Mouse (Mus musculus) spleen, adult 18-20 months (tissue): Measurements from ENCODE around the gene Pick1.
"Not testable (repeated sequence)": the region's sequence is repeated elsewhere in the genome, so short reads cannot be mapped to it uniquely, and the experiment has no call there.

Experiments used
- DNase-seq, 2 experiments: peaks; one replicate each; pipeline ENCODE4 v3.0.0; 2022; ENCODE audit warnings: mixed read lengths in 2 of 2

Pick1 gene

DNA sequence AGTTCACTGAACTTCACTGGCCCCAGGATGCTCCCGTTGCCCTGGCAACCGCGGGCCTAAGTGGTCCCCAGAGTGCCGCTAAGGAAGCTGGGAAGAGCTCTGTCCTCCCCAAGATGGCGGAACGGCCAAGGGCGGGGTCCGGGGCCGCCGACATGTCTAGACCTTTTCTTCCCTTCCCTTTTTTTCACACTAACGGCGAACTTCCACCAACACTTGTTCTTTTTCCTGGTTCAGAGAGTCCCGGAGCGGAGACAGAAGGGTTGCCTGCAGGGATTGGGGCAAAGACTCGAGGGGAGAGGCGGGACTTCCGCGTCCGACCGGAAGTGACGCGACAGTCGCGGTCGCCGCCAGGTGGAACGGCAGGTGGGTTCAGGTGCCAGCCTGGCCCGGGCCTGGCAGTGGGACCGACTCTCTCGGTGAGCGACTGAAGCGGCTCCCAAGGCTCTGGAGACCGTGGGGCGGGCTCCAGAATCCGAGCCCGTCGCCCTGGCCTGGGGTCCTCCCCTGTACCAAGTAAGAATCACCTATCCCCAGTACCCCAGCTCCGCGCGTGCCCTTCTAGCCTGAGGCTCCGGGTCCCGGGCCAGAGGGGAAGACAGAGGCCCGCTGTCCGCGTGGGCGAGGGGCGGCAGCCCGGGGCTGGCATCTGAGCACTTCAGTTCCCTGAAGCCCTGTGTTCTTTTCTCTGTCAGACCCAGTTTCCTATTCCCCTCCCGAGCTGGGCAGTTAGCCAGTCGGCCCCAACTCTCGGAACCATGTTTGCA, at the start of gene Pick1, which contains the start of gene Gm49486:
Pick1 (plus strand) TSS at position 116 of the 764 bp plus-strand sequence.
Gm49486 (plus strand) TSS at position 334 of the 764 bp plus-strand sequence.
- peak; percentile 82 to 86 for DNase-seq

DNA sequence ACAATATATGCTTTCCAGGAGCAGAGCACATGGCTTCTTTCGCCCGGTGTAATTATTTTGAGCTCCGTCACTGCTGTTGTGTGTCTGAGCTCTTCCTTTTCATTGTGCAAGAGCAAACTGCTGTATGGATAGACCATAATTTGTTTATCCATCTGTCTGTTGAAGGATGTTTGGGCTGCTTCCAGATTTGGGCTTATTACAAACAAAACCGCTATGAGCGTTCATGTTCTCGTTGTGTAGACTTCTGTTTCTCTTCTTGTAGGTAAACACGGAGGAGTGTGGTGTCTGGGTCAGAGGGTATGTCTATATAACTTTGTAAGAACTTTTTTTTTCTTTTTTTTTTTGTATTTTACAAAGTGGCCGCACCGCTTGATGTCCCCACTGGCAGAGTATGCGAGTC, 43.8 kb upstream of the Pick1 start:
- no peak for DNase-seq

GRCm38 (mm10) chr15:79187819-79188218, 41.2 kb upstream of the Pick1 start:
- no peak for DNase-seq

GRCm38 (mm10) chr15:79191426-79191825, 37.5 kb upstream of the Pick1 start:
- DNase-seq: no peak

DNA sequence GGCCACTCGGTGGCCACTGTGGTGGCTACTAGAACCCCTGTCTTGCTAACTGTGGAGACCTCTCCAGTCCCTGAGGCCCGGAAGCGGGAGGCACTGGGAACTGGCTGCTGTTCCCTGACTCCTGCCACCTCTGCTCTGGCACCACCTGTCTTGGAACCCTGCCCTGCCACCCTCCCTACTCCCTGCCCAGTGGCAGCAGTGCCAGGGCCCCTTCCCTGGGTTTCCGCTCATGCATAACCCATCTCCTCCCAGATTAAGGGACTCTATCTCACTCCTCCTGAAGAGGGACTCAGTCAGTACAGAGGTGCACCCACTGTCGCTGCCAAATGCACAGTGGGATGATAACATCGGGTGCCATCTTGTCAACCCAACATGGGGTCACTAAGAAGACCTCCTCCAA, 36.5 kb upstream of the Pick1 start:
- no peak for DNase-seq

DNA sequence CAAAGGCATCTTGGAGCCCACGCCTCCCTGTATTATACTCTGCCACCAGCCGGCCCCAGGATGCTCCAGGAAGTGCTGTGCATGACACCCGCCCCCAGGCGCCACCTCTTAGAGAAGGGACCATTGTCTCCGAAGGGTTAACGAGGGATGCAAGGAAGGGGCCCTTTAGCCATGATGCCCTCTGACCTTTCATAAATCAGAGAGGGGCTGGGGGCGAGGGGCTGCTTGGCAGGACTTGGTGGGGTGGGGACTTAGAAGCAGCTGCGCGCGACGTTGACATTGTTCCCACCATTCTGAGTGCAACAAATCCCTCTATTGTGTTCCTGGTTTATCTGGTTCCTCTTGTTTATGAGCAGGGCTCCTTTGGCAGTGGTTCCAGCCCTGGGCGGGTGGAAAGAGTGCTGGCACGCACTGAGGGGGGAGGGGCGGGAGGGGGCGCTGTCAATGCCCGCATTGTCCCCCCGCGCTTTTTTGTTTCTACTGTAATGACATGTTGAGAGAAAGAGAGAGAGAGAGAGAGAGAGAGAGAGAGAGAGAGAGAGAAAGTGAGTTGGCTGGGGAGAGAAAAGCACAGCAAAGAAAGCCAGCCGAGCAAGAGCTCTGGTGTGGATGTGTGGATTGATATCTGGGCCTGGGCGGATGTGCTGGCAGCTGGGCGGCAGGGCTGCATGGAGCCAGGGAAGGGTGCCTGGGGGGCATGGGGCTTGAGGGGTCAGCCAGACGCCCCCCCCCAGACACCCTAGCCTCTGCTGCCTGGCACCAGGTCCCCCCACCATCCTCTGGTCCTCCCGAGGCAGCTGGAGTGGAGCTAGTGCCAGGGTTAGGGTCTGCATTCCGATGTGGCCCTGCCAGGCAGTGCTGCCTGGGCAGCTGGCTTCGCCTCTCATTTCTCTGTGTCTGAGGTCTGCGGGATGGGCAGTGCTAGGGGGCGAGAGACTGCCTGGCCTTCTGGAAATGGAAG, 35.8 kb upstream of the Pick1 start:
- no peak for DNase-seq

GRCm38 (mm10) chr15:79194048-79194447, 34.9 kb upstream of the Pick1 start:
- no peak for DNase-seq

DNA sequence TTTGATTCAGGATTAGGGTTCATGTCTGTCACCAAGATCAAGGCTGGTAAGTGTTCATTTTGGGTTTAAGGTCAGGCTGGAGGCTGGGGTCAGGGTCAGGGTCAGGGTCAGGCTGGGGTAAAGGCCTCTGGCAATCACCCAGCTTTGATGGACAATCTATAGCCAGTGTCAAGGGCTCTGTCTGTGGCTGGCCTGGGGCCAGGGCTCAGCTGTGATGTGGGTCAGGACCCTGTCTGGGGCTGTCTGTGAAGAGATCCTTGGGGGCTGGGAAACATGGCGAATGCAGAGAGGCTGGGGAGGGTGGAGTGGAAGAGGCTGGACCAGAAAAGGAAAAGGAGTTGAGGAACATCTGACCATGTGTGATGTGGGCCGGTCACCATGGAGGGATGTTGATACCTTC, 34.0 kb upstream of the Pick1 start:
- no peak for DNase-seq

DNA sequence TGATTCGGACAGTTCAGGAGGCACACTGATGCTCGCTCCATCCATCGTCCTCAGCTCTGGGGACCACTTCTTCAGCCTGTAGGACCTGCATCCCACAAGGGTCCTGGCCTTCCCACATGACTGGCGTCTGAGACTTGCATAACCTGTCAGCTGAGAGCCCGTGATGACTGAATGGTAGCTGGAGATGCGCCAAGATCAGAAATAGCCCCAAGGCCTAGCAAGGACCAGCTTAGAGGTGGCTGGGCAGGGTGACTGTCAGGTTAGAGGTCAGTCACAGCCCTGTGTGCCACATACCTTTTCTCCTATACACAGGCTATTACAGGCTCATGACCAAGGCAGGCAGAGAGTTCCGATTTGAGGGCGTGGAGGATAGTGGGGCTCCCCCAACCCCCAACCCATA, 33.5 kb upstream of the Pick1 start:
- DNase-seq: no peak

DNA sequence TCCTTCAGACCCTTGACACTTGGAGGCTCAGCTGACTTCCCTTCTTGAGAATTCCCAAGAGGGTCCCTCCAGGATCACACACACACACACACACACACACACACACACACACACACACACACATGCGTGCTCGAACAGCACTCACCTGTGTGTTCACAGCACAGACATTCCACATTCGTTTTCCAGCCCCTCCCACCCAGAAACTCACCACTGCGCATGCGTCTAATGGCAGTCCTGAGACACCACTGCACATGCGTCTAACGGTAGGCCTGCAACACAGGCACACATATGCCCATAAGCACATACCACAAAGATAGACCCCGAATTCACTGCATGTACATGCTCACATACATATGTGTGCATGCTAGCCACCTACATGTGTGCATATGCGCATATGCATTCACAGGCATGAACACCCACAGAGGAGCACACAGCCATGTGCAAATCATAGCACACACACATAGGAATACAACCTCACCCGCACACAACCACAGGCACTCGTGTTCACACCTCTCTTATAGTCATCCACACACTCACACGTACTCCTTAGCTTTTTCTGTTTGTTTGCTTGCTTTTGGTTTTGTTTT, 29.5 kb upstream of the Pick1 start:
- DNase-seq: no peak

DNA sequence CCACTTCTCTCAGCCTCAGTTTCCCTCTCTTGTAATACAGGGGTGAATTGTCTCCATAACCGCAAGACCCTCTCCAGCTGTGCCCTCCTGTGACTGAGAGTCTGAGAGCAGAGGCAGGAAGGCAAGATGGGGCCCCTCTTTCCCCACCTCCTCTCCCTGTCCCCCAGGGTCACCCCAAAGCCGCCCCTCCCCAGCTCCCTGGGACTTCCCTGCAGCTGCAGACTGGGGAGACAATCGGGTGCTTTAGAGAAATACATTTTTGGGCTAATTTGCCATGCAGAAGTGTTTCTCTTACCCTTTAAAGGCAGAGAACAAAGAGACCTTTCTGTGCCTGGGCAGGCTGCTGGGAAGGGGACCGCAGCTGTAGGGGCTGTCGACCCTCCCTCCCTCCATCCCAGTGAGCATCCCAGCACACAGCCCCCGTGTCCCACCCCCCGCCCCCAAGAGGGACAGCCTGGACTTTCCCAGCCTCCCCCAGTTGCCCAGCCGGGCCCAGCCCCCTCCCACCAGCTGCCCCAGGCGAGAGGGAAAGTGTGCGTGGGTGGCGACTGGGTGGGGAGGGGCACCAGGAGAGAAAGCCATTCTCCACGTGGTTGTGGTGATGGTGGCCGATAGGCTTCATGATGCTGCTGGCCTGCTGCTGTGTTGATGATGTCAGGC, 27.4 kb upstream of the Pick1 start:
- DNase-seq: no peak

DNA sequence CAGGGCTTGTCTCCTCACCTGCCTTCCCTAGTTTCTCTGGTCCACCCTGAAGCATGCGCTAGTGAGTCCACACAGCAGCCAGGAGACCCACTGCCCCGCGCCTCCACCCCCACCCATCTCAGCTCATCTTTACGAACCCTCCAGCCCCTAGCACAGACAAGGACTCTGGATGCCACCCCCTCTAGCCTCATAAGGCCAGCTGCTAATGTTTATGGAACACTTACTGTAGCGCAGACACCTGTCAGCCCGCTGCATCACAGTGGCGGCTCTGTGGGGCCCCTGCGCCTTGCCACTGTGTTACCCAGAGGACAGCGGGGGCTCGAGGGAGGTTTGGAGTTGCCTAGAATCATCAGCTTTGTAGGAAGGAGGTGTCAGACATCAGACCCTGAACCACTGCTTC, 26.4 kb upstream of the Pick1 start:
- DNase-seq: no peak

DNA sequence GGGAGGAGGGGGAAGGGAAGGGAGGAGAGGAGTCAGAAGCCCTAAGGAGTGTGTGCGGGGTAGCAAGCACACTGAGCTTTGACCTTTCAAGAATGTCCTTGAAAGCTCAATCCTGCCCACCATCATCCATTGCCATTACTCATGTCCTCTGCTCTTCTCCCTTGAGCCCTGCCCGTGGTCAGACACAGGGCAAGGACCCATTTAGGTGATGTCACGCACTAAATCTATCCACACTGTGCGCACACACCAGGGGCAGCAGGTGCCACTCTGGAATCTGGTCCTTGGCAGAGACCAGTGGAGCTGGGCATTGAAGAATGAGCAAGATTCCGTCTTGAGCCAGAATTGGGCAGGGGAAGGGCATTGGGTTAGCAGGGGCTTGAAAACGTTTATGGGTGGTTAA, 20.8 kb upstream of the Pick1 start:
- no peak for DNase-seq

DNA sequence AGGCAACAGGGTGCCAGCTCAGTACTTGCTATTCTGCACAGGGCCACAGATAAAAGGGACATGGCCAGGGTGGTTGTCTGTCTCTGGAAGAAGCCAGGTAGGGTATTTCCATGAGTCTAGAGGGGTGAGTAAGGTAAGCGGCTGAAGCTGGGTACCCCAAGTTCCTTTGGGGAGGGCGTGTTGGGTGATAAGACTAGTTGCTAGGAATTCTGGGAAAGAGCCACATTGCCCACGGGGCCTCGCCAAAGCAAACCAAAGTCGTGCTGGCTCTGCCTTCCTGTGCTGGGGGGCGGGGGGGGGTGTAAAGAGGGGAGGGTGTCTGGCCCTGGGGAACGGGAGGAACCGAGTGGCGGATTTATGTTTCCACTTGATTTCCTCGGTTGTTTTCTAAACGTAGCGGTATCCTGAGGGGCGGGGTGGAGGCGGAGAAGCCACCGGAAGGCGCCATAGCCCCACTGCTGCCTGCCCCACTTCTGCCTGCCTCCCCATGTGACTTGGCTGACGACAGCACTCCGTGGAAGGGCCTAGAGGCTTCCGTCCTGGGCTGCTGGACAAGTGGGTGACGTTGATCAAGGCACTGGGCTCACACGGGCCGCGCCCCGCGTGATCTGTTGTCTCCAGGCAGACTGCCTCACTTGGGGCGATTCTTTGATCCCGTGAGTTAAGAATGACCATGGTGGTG, 20.1 kb upstream of the Pick1 start:
- DNase-seq: peak; percentile 54 to 55

- no peak for DNase-seq
These were observed 18.6 kb upstream of the Pick1 start for GRCm38 (mm10) chr15:79210357-79210756.

DNA sequence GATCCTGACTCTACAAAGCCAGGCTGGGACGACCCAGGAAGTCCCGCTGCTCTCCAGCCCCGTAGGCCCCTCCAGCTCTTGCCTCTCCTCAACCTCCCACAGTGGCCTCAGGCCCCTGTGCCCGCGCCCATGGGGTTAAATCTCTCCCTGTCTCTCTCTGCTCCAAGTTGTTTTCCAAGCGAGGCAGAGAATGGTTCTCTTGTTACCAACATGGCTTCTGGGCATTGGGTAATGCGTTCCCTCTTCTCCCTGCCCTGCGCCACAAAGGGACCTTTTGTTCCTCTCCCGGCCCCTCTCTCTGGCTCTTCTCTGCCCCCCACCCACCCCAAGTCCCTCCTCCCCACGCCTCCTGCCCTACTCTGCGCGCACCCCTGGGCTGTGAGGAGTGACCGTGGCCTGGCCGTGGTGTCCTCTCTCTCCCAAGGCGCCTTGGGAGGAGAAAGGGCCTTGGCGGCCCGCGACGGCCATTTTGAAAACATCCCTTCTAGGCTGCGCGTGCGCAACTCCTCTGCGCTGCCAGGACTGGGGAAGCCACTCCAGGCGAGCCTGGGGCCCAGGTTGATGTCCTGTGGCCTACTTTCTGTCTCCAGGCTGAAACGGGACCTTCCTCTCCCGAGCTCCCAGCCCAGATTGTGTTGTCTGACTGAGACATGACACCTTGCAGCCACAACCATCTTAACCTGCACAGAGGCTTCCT, 16.1 kb upstream of the Pick1 start:
- DNase-seq: no peak

DNA sequence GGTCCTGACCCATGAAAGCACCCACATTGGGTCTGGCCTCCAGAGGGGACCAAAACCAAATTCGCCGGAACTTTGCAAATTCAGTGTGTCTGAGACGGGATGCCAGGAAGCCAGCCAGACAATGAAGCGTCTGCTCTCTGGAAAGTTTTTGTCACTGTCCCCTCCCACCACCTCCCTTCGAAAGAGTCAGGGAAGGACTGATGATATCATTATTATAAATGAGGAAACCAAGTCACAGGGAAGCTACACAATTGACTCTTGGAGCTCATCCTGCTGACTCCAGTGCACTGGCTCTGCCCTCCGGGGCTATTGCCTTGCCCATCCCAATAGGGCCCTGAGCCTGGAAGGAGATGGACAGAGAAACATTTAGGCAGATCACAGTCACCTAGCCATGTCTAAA, 15.4 kb upstream of the Pick1 start:
- no peak for DNase-seq

- DNase-seq: no peak
These were observed 12.8 kb upstream of the Pick1 start for GRCm38 (mm10) chr15:79216191-79216590.

DNA sequence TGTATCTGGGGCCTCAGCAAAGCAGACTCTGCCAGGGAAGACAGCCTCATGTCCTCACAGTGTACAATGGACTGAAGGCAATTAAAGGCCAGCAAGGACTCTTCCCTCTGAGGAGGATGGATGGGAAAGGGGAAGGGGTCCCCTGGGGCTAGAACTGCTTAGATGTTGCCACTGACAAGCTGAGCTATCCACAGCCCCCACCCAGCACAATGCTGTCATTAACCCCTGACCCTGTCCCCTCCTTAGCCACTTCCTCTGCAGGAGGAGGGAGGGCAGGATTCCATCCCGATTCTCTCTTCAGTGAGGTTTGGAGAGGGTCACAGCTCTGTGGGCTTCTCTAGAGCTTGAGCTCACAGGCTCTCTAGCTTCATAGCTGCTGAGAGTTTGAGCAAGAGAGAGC, 9.4 kb upstream of the Pick1 start:
- no peak for DNase-seq

DNA sequence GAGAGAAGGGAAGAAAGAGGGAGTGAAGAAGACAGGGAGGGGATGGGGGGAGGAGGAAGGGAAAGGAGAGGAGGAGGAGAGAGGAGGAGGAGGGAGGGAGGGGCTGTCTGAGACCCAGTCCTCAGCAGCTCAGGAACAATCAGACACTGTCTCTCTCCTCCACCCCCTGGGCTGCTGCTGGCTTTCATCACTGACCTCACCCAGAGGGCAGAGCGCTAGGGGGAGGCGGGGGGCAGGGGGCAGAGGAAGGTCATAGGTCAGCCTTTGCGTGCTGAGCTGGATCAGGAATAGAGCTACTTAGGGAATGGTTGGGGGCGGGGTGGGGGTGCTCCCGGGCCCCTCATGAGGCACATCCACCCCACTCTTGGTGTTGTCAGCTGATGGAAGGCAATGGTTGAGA, 5.3 kb upstream of the Pick1 start:
- DNase-seq: no peak

DNA sequence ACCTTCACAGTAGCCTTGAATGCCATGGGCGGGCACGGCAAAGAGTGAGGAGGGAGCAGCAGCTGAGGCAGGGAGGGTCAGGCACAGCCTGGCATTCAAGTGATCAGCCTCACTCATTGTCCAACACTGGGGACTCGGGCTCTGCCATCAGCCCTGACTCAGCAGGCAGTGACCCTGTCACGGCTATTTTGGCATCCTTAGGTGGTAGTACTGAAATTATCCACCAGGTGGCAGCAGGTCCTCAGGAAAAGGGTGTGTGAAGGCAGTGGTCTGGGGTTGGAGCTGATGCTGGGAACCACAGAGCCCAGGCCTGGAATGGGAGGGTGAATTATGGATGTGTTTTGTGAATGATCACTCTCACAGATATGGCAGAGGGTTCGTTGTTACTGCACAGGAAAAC, 4.3 kb upstream of the Pick1 start:
- DNase-seq: peak; percentile 43 to 79

- DNase-seq: not testable (repeated sequence)
These were observed 3.2 kb upstream of the Pick1 start for GRCm38 (mm10) chr15:79225780-79226179.
